Mouse (Mus musculus) gastrocnemius, postnatal 25 days (tissue): ENCODE results near the gene Ms4a15. TPM values are rescaled to one million over a fixed set of nuclear protein-coding genes. Genes with fewer than 3 reads are reported as not detected.

Experiments used
- DNase-seq: peaks from one replicate; pipeline ENCODE4 v3.0.0; 2022
- long read RNA-seq, 2 experiments: library from polyadenylated mRNA; stranded (forward); transcript quantifications; one replicate each; pipeline ENCODE4 v2.0.0; 2021
- total RNA-seq, 2 experiments: library from RNA; stranded (reverse); gene quantifications; 1 replicate in 1 of 2; 2 replicates in 1 of 2; pipeline ENCODE4 v1.2.3; 2021

The Ms4a15 gene
- total RNA-seq: not detected
- long read RNA-seq, experiment 1: 0 reads
- long read RNA-seq, experiment 2: 0 reads

- DNase-seq: no peak
Observed at GRCm38 (mm10) chr19:10993150-10993549, at the start of gene Ms4a15. Gene Ms4a15 (minus strand): TSS chr19:10993250.

GRCm38 (mm10) chr19:11037570-11037969 lies 44.5 kb upstream of the Ms4a15 start:
- no peak for DNase-seq

- no peak for DNase-seq
Observed at GRCm38 (mm10) chr19:11022382-11022781, 29.3 kb upstream of the Ms4a15 start.

GRCm38 (mm10) chr19:11017891-11018290 lies 24.8 kb upstream of the Ms4a15 start, which contains the start of gene Ms4a18:
Gene Ms4a18 (minus strand): TSS chr19:11018031.
- DNase-seq: no peak

GRCm38 (mm10) chr19:11017251-11017650 lies 24.2 kb upstream of the Ms4a15 start:
- DNase-seq: peak; percentile 12

GRCm38 (mm10) chr19:11015998-11016397 lies 22.9 kb upstream of the Ms4a15 start:
- DNase-seq: no peak

- no peak for DNase-seq
Observed at GRCm38 (mm10) chr19:11015468-11015867, 22.4 kb upstream of the Ms4a15 start.

GRCm38 (mm10) chr19:10991911-10992310 lies 1.1 kb downstream of the Ms4a15 start:
- no peak for DNase-seq

GRCm38 (mm10) chr19:10990751-10991150 lies 2.3 kb downstream of the Ms4a15 start:
- DNase-seq: no peak

- no peak for DNase-seq
Observed at GRCm38 (mm10) chr19:10988563-10988962, 4.5 kb downstream of the Ms4a15 start.

- DNase-seq: no peak
Observed at GRCm38 (mm10) chr19:10985889-10986288, 7.2 kb downstream of the Ms4a15 start.

- no peak for DNase-seq
Observed at GRCm38 (mm10) chr19:10984551-10984950, 8.5 kb downstream of the Ms4a15 start.

GRCm38 (mm10) chr19:10983146-10983545 lies 9.9 kb downstream of the Ms4a15 start:
- DNase-seq: no peak

- DNase-seq: no peak
Observed at GRCm38 (mm10) chr19:10980210-10980609, 12.8 kb downstream of the Ms4a15 start.

- peak; percentile 68 for DNase-seq
Observed at GRCm38 (mm10) chr19:10979184-10980168, 13.6 kb downstream of the Ms4a15 start.

- no peak for DNase-seq
Observed at GRCm38 (mm10) chr19:10976318-10976717, 16.7 kb downstream of the Ms4a15 start.

- no peak for DNase-seq
Observed at GRCm38 (mm10) chr19:10975187-10975586, 17.9 kb downstream of the Ms4a15 start.

- no peak for DNase-seq
Observed at GRCm38 (mm10) chr19:10974238-10974865, 18.7 kb downstream of the Ms4a15 start, which contains the start of gene Ms4a10. Gene Ms4a10 (minus strand): TSS chr19:10974670.

- DNase-seq: no peak
Observed at GRCm38 (mm10) chr19:10973187-10973586, 19.9 kb downstream of the Ms4a15 start.

GRCm38 (mm10) chr19:10972660-10973059 lies 20.4 kb downstream of the Ms4a15 start:
- no peak for DNase-seq

GRCm38 (mm10) chr19:10970457-10970856 lies 22.6 kb downstream of the Ms4a15 start:
- DNase-seq: no peak

- no peak for DNase-seq
Observed at GRCm38 (mm10) chr19:10968578-10968977, 24.5 kb downstream of the Ms4a15 start.

- no peak for DNase-seq
Observed at GRCm38 (mm10) chr19:10965721-10966120, 27.3 kb downstream of the Ms4a15 start.
